Mouse (Mus musculus) WW6 (cell line): Measurements from ENCODE around the gene Hacl1.
A peak's percentile ranks its signal among the peaks of the same experiment; 100 is the strongest.

ENCODE experiments used
- DNase-seq: peaks from one replicate; pipeline ENCODE4 v3.0.0-alpha.2; 2013; ENCODE audit warnings: low read depth, low spot score

Hacl1 gene

GRCm38 (mm10) chr14:31575866-31576265 lies 65.2 kb downstream of the Hacl1 start:
- no peak for DNase-seq

- no peak for DNase-seq
These were observed 66.0 kb downstream of the Hacl1 start for GRCm38 (mm10) chr14:31574903-31575665.

GRCm38 (mm10) chr14:31572561-31573175 lies 68.4 kb downstream of the Hacl1 start:
- no peak for DNase-seq

- DNase-seq, result no peak
These were observed 69.7 kb downstream of the Hacl1 start for GRCm38 (mm10) chr14:31571419-31571818.

GRCm38 (mm10) chr14:31570131-31570951 lies 70.7 kb downstream of the Hacl1 start:
- no peak for DNase-seq

- no peak for DNase-seq
These were observed 71.9 kb downstream of the Hacl1 start for GRCm38 (mm10) chr14:31569151-31569631.

- no peak for DNase-seq
These were observed 75.4 kb downstream of the Hacl1 start for GRCm38 (mm10) chr14:31565478-31566212.

GRCm38 (mm10) chr14:31564452-31565179 lies 76.5 kb downstream of the Hacl1 start:
- no peak for DNase-seq

GRCm38 (mm10) chr14:31560886-31561285 lies 80.2 kb downstream of the Hacl1 start:
- no peak for DNase-seq

- no peak for DNase-seq
These were observed 81.9 kb downstream of the Hacl1 start for GRCm38 (mm10) chr14:31559216-31559615.

GRCm38 (mm10) chr14:31557784-31558183 lies 83.3 kb downstream of the Hacl1 start:
- no peak for DNase-seq

- no peak for DNase-seq
These were observed 83.8 kb downstream of the Hacl1 start for GRCm38 (mm10) chr14:31557273-31557672.

GRCm38 (mm10) chr14:31556526-31557260 lies 84.4 kb downstream of the Hacl1 start:
- no peak for DNase-seq

GRCm38 (mm10) chr14:31555963-31556434 lies 85.1 kb downstream of the Hacl1 start:
- DNase-seq, result no peak

- peak; percentile 14 for DNase-seq
These were observed 86.1 kb downstream of the Hacl1 start for GRCm38 (mm10) chr14:31555021-31555420.
